Mouse (Mus musculus): ENCODE measurements around the gene Zmiz2. TPM values are rescaled to one million over a fixed set of nuclear protein-coding genes. Genes with fewer than 3 reads are reported as not detected.

Zmiz2 gene
- total RNA-seq, 2 experiments from 2014 or later: 10.4 to 65.9 TPM

Other genes starting within 250 kb of the Zmiz2 start
- gene A730071L15Rik, start 189.0 kb upstream of the Zmiz2 start, total RNA-seq (2014; fragmentation: Nextera tagmentation): 2.9 TPM in 1 of 2 replicates, not detected in the other
- 0.47 TPM in 1 of 2 replicates, not detected in the other for gene A730071L15Rik, start 189.0 kb upstream of the Zmiz2 start, total RNA-seq (2017)
- 27.6 and 35.1 TPM in 2 replicates for gene Nudcd3, start 188.7 kb upstream of the Zmiz2 start, total RNA-seq (2014; fragmentation: Nextera tagmentation)
- 34.6 and 39.0 TPM in 2 replicates for gene Nudcd3, start 188.7 kb upstream of the Zmiz2 start, total RNA-seq (2017)
- gene Npc1l1, start 158.9 kb upstream of the Zmiz2 start, total RNA-seq (2014; fragmentation: Nextera tagmentation): 0.22 TPM in 1 of 2 replicates, not detected in the other
- gene Npc1l1, start 158.9 kb upstream of the Zmiz2 start, total RNA-seq (2017): not detected in 2 replicates
- gene Ddx56, start 121.3 kb upstream of the Zmiz2 start, total RNA-seq (2014; fragmentation: Nextera tagmentation): 59.5 and 69.2 TPM in 2 replicates
- 53.9 and 63.2 TPM in 2 replicates for gene Ddx56, start 121.3 kb upstream of the Zmiz2 start, total RNA-seq (2017)
- 18.9 and 35.5 TPM in 2 replicates for gene Tmed4, start 114.2 kb upstream of the Zmiz2 start, total RNA-seq (2014; fragmentation: Nextera tagmentation)
- 18.8 and 25.3 TPM in 2 replicates for gene Tmed4, start 114.2 kb upstream of the Zmiz2 start, total RNA-seq (2017)
- gene Ogdh, start 97.4 kb upstream of the Zmiz2 start, total RNA-seq (2014; fragmentation: Nextera tagmentation): 125 and 127 TPM in 2 replicates
- gene Ogdh, start 97.4 kb upstream of the Zmiz2 start, total RNA-seq (2017): 70.9 and 91.2 TPM in 2 replicates
- gene Ppia, start 26.4 kb downstream of the Zmiz2 start, total RNA-seq (2014; fragmentation: Nextera tagmentation): 3,823 and 4,304 TPM in 2 replicates
- 1,965 and 1,971 TPM in 2 replicates for gene Ppia, start 26.4 kb downstream of the Zmiz2 start, total RNA-seq (2017)
- gene H2afv, start 55.4 kb downstream of the Zmiz2 start, total RNA-seq (2014; fragmentation: Nextera tagmentation): 144 and 178 TPM in 2 replicates
- 85.9 and 103 TPM in 2 replicates for gene H2afv, start 55.4 kb downstream of the Zmiz2 start, total RNA-seq (2017)
- 43.7 and 49.9 TPM in 2 replicates for gene Purb, start 86.8 kb downstream of the Zmiz2 start, total RNA-seq (2014; fragmentation: Nextera tagmentation)
- 60.5 and 70.9 TPM in 2 replicates for gene Purb, start 86.8 kb downstream of the Zmiz2 start, total RNA-seq (2017)
- 7.3 and 16.1 TPM in 2 replicates for gene Myo1g, start 131.9 kb downstream of the Zmiz2 start, total RNA-seq (2014; fragmentation: Nextera tagmentation)
- 5.4 and 8.6 TPM in 2 replicates for gene Myo1g, start 131.9 kb downstream of the Zmiz2 start, total RNA-seq (2017)
- gene Ccm2, start 157.8 kb downstream of the Zmiz2 start, total RNA-seq (2014; fragmentation: Nextera tagmentation): 45.8 and 55.6 TPM in 2 replicates
- 26.8 and 32.7 TPM in 2 replicates for gene Ccm2, start 157.8 kb downstream of the Zmiz2 start, total RNA-seq (2017)
- not detected in 2 replicates for gene Nacad, start 217.0 kb downstream of the Zmiz2 start, total RNA-seq (2014; fragmentation: Nextera tagmentation)
- not detected in 2 replicates for gene Nacad, start 217.0 kb downstream of the Zmiz2 start, total RNA-seq (2017)
- 113 and 130 TPM in 2 replicates for gene Tbrg4, start 237.0 kb downstream of the Zmiz2 start, total RNA-seq (2014; fragmentation: Nextera tagmentation)
- gene Tbrg4, start 237.0 kb downstream of the Zmiz2 start, total RNA-seq (2017): 27.5 and 51.5 TPM in 2 replicates
- gene Wap, start 249.6 kb downstream of the Zmiz2 start, total RNA-seq (2014; fragmentation: Nextera tagmentation): not detected in 2 replicates
- not detected in 2 replicates for gene Wap, start 249.6 kb downstream of the Zmiz2 start, total RNA-seq (2017)

All from megakaryocyte-erythroid progenitor cell, adult 5-6 weeks (primary cell).